Mouse (Mus musculus) heart, postnatal 14 days (tissue): ENCODE measurements around the gene Cda. TPM values are rescaled to one million over a fixed set of nuclear protein-coding genes. Genes with fewer than 3 reads are reported as not detected.
"Not testable (repeated sequence)": the region's sequence is repeated elsewhere in the genome, so short reads cannot be mapped to it uniquely, and the experiment has no call there.

ENCODE experiments used
- DNase-seq, 2 experiments: peaks; one replicate each; pipeline ENCODE4 v3.0.0; 2021 to 2022
- intact Hi-C: fragments of 180-260 bp; cut with DNase I; formaldehyde crosslinking; loops from one replicate; pipeline ENCODE4 v1.15.1; 2025
- total RNA-seq, 2 experiments: library from RNA; stranded (reverse); gene quantifications; 2 replicates each; pipeline ENCODE4 v1.2.3; 2021

Gene Cda
- total RNA-seq, 2 experiments from 2014 or later, result 2.1 to 2.2 TPM

DNA sequence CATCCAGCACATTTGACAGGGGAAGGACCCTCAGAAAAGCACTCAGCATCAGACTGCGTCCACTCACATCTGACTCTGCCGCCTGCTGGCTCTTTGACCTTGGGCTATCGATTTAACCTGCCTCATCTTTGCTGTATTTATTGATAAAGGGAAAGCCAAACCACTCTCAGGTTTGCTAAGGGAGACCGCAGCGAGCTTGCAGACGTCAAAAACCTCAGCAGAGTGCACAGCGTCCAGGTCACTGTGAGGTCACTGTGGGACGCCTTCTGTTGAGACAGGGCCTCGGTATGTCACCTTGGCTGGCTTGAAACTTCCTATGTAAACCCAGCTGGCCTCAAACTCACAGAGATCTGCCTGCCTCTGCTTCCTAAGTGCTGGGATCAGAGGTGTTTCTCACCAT, 30.5 kb downstream of the Cda start:
- no peak for DNase-seq
- intact Hi-C loops, result no loop called here

DNA sequence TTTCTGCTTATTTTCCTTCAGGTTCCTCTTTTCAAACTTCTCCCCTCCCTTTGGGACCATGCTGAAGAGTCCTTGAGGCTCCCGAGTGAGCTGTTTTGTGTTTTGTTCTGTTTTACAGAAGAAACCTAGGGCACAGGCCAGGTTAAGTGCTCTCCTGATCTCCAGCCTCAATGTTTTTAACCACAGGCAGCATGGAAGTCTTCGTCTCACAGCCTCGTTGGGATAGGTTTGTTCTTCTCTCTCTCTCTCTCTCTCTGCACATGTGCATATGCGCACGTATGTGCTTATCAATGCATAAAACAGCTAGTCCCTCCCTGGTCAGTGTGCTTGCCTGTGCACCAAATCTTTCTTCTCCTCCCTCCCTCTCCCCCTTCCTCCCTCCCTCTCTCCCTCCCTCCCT, 30.9 kb downstream of the Cda start:
- intact Hi-C loops, result no loop called here
- DNase-seq, result no peak

DNA sequence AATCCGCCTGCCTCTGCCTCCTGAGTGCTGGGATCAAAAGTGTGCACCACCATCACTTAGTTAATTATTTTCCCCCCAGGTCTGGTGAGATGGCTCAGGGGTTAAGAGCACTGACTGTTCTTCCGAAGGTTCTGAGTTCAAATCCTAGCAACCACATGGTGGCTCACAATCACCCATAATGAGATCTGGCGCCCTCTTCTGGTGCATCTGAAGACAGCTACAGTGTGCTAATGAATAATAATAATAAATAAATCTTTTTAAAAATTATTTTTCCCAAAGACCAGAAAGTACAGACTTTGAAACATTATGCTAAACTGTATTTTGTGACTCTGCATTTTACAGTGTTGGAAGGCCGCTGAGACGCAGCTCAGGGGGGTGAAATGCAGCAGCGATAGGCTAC, 32.1 kb downstream of the Cda start:
- intact Hi-C loops, result no loop called here
- DNase-seq, result no peak

DNA sequence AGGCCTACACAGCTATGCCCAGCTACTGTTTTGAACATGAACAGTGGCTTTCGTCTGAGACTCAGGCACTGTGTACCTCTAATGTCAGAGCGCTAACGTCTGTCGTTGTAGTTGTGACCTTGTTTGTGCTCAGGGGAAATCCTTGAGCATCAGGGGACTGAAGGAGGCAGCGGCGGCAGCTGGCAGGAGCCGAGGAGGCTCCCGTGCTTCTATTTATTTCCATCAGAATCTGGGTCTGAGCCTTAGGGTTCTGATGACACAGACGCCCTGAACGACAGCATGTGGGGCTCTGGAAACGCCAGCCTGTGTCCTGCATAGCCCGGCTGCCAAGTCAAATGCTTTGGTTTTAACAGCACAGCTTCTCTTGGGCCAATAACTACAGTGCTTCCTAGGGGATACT, 32.8 kb downstream of the Cda start:
- intact Hi-C loops, result no loop called here
- no peak for DNase-seq

DNA sequence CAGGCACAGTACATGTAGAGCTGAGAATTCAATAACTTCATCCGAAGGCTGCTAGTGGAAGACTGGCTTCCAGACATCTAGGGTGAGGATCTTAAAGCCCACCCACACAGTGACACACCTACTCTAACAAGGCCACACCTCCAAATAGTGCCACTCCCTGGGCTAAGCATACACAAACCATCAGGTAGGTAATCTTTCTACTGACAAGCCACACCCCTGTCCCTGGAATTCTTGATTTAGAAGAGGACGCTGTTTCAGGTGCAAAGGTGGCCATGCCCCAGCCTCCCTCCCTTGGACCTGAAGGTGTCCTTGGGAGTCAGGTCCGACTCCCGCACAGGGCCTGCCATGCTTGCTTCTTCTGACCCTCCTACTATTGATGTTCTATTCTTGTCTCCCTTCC, 34.7 kb downstream of the Cda start:
- no peak for DNase-seq
- intact Hi-C loops, result no loop called here

DNA sequence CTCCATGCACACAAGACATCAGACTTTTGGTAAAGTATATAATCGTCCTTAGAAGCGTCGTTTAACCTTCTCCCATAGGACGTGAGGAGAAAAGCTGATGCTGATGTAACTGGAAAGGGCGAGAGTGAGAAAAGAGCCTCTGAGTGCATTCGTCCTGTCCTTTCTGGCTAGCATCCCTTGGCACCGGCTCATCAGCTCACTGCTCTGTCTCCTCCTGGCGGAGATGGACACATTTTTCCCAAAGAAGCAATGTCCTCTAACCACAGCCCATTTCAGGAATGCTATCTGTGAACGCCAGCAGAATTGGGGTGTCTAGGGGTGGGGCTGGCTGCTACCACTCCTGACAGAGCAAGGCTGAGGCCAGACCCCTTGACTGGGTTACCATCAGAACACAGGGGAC, 36.1 kb downstream of the Cda start:
- intact Hi-C loops, result no loop called here
- DNase-seq, result peak in 1 of 2 experiments; percentile 42

DNA sequence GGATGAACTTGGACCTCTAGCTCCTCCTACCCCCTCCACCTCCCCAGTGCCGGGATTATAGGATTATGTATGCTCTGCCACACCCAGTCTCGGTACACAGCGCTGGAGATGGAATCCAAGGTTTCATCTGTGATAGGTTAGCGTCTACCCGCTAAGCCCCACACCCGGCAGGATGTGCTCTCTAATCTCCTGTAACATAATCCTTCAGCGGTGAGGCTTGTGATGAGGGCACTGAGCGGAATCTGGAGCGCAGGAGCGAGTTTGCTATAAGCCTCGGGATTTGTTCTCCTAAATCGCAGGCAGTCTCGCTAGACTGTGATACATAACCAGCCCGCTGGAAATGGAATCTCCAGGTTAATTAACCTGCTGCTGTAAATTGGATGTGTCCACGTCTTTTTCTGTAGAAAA, 37.5 kb downstream of the Cda start:
- DNase-seq, result no peak
- intact Hi-C loops, result no loop called here

DNA sequence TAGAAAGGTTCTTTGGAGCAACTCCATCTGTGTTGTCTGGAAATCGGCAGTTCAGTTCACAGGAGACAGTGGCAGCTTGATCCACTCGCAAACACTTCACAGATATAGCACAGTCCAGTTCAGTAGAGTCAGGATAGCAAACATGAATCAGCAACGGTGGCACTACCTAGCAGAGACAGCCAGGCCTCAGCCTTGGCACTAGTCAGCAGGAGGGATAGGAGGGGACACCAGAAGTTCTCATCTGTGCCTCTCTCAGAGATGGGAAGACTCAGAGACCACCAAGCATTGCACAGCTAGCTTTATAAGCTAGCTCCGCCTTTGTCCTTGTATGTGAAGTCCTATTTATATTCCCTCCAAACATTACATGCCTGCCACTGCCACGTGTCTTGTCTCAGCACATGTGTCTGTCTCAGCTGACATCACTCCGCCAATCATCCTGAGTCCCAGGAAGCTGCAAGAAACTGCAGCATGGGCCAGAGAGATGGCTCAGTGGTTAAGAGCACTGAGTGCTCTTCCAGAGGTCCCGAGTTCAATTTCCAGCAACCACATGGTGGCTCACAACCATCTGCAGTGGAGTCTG, 39.8 kb downstream of the Cda start:
- intact Hi-C loops, result loop anchor here (2.0 kb wide), 1 partner anchor 51 kb away; no protein-coding TSS in a partner anchor
- no peak for DNase-seq

DNA sequence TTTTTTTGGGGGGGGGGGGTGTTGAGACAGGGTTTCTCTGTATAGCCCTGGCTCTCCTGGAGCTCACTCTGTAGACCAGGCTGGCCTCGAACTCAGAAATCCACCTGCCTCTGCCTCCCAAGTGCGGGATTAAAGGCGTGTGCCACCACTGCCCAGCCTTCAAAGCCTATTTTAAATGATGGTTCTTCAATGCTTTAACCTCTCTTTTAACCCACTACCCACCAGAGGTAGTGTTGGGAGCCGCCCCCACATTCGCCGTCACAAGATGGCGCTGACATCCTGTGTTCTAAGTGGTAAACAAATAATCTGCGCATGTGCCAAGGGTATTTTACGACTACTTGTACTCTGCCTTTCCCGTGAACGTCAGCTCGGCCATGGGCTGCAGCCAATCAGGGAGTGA, 40.6 kb downstream of the Cda start:
- intact Hi-C loops, result loop anchor here (2.0 kb wide), 1 partner anchor 52 kb away; no protein-coding TSS in a partner anchor
- not testable (repeated sequence) for DNase-seq

DNA sequence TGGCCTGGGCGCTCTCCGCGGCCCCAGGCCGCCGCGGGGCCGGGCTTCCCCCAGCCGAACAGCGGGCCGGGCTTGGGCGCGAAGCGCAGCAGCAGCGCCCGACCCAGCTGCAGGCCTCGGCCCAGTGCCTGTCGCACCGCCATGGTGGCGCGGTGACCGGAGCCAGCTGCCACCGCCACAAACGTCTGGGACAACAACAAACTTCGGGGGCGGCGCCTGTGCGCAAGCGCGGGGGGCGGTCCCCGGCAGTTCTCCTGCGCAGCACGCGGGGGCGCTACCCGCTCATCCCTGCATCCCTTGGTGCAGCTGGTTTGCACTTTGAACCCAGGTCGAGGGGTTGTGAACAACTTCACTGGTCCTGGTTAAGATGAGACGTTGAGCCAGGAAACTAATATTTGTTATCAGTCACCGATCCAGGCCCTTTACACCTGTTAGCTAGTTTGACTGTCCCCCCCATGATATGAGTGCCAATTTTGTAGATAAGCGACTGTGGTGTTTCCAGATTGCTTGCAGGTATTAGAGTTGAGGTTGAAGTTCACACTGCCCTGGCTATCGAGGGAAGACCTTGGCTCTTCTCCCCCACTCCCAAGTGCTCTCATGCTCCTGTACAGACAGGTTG, 41.6 kb downstream of the Cda start, which contains the start of gene Pink1:
Pink1 (minus strand) TSS at position 231 of the 619 bp plus-strand sequence.
- intact Hi-C loops, result loop anchor here (2.0 kb wide), 1 partner anchor 53 kb away; no protein-coding TSS in a partner anchor

DNA sequence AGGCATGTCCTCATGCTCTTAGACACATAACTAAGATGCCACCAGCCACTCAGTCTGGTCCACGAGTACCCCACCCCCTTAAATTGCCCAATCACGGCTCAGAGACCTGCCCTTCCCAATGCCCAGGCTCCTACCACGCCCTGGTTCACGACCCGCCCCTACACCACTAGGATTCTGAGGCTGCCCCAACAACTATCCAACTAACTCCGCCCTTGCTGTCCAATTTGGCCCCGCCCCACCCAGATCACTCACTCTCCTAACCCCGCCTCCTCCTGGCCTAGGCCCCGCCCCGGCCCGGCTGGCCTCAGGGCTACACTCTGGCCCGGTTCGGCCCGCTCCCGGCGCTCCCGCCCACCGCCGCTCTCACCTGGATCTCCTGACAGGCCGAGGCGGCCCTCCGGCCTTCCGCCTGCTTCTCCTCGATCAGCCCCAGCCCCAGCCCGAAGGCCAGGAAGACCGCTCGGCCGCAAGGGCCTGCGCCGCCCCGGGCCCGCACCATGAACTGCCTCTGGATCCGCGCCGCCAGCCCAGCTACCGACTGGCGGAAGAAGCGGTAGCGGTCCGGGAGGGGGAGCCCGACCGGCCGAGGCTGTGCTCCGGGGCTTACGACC, 42.2 kb downstream of the Cda start:
- peak; percentile 97 to 98 for DNase-seq
- intact Hi-C loops, result loop anchor here (2.0 kb wide), 1 partner anchor 53 kb away; no protein-coding TSS in a partner anchor

More for the DNA sequence above, 41.6 kb downstream of the Cda start, which contains the start of gene Pink1:
- DNase-seq, result peak; percentile 95 to 96

DNA sequence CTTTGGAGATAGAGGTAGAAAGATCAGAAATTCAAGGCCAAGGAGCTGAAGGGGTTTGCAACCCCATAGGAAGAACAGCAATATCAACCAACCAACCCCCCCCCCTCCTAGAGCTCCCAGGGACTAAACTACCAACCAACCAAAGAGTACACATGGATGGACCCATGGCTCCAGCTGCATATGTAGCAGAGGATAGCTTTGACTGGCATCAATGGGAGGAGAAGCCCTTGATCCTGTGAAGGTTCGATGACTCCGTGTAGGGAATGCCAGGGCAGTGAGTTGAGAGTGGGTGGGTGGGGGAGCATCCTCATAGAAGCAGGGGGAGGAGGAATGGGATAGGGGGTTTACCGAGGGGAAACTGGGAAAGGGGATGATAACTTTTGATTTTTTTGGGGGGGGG, 43.3 kb downstream of the Cda start:
- no peak for DNase-seq
- intact Hi-C loops, result no loop called here

DNA sequence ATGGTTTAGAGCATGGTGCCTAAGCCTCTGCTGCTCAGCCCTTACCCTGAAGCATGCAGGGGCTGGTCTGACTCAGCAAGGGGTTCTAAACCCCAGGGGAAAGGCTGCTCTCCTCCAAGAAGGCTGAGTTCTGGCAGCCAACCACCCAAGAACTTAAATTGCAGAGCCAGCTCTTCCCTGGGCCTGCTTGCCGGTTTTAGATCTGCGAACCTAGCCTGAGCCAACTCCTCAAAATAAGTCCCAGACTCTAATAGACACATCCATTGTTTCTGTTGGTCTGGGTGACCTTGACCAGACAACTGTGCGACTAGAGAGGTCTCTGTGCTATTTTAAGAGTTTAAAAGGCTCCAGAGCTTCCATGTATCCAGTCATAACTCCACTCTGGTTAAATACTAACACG, 44.0 kb downstream of the Cda start:
- no peak for DNase-seq
- intact Hi-C loops, result no loop called here

DNA sequence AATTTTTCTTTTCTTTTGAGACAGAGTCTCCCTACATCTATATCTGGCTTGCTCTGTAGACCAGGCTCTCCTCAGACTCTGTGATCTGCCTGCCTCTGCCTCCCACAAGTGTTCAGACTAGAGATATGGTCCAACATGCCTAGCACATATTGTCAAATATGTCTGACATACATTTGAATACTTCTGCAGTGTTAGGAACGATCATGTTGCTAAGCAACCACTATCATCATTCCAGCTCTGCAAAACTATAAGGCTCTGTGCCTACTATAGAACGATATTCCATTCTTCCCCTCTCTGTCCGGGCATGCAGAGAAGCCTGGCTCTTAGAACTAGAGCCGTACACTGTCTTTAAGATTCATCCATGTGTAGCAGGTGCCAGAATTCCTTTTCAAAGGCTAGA, 45.1 kb downstream of the Cda start:
- intact Hi-C loops, result no loop called here

DNA sequence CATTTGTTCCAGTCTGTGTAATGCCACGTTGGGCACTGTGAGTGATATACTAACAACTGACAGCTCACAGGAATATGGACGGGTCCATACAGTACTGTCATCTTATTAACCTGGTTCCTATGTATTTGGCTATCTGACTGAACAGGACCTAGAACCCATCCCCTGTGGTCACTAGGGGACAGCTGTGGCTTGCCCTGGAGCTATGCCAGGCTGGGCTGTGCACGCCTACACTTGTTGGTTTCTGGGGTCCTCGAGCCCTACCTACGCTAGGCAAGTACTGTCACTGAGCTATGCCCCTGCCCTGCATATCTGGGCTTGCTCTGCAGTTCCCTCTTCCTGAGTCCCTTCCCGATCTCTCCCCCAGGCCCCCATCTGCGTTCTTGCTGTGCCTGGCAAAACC, 46.3 kb downstream of the Cda start:
- intact Hi-C loops, result no loop called here

More for the DNA sequence above, 45.1 kb downstream of the Cda start:
- no peak for DNase-seq

DNA sequence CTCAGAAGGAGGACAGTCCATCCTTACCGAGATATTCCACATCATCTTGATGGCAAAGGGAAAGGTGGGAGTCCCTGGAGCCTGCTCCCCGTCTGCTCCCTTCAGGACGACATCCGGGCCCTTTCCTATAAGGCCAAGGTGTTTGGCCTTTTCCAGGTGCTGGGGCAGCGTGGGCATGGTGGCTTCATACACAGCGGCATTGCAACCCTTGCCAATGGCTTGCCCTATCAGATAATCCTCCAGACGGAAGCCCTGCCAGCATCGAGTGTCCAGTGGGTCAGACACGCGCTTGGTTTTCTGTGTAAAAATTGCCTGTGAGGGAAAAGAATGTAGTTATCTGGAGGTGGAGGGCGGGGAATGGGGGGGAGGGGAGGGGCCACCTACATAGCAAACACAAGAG, 47.1 kb downstream of the Cda start:
- intact Hi-C loops, result no loop called here
- DNase-seq, result no peak

More for the DNA sequence above, 46.3 kb downstream of the Cda start:
- DNase-seq, result no peak

DNA sequence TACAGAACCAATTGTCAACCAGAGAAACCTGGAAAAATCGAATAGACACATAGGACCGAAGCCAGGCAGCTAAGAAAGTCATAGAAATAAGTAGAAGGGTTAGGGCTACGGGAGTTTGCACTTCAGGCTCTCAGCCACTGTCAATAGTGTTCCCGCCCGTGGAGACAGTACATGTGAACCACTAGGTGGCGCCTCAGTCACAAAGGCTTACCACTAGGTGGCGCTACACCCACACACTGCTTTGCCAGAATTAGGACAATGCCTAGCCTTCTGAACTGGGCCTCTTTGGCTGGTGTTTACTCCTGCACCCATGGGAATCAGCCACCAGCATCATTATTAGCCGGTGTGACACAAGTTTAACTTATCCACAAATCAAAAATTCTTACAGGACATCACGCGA, 48.3 kb downstream of the Cda start:
- intact Hi-C loops, result loop anchor here (2.0 kb wide), 2 partner anchors 59 to 107 kb away; no protein-coding TSS in a partner anchor
- peak; percentile 83 to 92 for DNase-seq

DNA sequence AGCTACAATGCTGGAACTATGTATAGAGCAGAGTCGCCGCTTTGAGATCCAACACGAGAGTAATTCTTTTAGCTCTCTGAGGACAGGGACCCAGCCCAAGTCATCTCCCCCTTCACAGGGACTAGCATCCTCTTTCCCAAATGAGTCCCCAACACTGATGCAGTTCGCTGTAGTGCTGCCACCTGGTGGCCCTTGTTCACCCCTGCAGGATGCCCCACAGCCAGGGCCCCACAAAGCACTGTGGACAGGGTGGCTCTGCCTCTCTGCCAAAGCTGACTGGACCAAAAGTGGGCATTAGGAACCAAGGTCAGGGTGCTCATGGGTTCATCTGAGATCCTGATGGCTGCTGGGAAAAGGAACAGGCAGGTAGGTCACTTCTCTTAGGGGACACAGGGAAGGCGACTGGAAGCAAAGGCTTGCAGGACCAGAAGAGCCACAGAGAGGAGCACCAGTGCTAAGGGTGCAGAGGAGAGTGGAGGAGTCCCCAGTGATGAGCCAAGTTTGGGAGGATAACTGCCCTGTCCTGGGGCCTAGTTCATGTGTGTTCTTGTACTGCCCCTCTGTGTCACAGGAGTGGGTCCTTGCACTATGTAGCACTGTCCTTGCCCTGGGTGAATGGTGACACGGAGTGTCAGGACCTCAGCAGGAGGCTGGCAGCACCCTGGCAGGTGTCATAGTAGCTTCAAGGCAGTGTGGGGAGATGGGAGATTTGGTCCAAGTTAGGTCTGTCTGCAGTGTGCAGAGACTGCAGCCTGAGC, 49.1 kb downstream of the Cda start:
- peak; percentile 56 to 78 for DNase-seq
- intact Hi-C loops, result loop anchor here (2.0 kb wide), 2 partner anchors 60 to 108 kb away; no protein-coding TSS in a partner anchor

DNA sequence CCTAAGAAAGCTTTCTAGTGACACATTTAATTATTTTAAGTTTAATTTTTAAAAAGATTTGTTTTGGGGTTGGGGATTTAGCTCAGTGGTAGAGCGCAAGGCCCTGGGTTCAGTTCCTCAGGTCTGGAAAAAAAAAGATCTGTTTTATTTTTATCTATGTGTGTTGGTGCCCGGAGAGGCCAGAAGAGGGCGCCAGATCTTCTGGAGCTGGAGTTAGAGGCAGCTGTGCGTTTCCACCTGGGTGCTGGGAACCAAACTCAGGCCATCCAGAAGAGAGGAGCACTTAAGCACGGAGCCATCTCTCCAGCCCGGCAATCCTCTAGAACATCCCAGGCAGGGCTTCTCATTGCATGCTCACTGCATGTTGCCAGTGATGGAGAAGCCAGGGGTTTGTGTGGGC, 51.4 kb downstream of the Cda start:
- intact Hi-C loops, result no loop called here
- no peak for DNase-seq

DNA sequence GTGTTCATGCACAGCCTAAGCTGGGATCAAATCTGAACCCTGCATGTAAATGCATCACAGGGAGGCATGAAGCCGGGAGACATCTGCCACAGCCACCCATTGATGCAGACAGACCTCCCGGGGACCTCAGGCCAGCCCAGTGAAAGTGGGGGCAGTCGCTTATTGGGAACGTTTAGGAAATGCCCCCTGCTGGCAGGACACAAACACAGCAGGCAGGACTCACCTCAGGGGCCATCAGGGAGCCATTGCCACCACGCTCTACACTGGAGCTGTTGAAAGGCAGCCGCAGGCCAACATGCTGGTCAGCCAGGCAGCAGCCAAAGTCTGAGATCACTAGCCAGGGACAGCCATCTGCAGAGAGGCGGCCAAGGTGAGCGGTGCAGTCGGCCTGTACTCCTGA, 52.0 kb downstream of the Cda start:
- intact Hi-C loops, result no loop called here
- peak in 1 of 2 experiments; percentile 49 for DNase-seq

DNA sequence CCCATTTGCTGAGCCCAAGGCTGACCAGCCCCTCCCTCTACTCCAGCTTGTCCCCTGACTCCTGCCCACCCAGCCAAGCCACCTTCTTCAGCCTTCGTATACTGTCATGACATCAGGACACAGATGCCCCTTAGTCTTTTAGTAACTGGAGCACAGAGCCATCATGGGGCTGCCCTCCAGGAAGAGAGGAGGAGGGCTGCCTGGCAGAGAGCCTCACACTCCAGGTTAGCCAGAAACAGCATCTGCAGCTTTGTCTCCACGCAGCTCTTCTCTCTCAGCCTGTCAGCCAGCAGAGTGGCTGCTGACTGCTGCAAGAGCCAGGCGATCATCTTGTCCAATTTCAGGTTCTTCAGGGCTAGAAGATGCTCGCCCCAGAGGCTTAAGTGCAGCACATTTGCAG, 54.0 kb downstream of the Cda start:
- DNase-seq, result no peak
- intact Hi-C loops, result no loop called here
